19 mouse cellular contexts compared by ENCODE assay signal in the genomic region with DNA sequence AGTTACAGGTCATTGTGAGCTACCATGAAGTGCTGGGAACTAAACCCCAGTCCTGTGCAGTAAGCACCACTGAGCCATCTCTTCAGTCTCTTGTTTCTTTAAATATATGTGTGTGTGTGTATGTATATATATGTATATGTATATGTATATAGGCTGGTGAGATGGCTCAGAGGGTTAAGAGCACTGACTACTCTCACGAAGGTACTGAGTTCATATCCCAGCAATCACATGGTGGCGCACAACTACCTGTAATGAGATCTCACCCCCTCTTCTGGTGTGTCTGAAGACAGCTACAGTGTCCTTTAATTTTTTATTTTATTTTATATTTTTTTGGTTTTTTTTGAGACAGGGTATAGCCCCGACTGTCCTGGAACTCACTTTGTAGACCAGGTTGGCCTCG.
"Had no signal": no experiment of that assay in that cellular context is flagged by ENCODE, and none has a peak within 500 bp of the region (broad histone marks: within the 10 kb centered on the region; RNA-seq: fewer than 3 reads in every experiment).

No protein-coding gene starts in this region.

- H3K27ac ChIP-seq: midbrain, embryonic 10.5 days; midbrain, embryonic 12.5 days; neural tube, embryonic 13.5 days; neural tube, embryonic 15.5 days; stomach, embryonic 15.5 days had no signal

- ATAC-seq: midbrain, embryonic 16.5 days had no signal

- DNase-seq: lung, adult 18-20 months; lung, embryonic 14.5 days; lung, postnatal 10 days; lung, postnatal 4 days; midbrain, embryonic 14.5 days; retina, postnatal 1 day; right cerebral cortex, adult 18-20 months; right cerebral cortex, postnatal 25 days; right cerebral cortex, postnatal 4 days; thymus, adult 18-20 months; thymus, postnatal 14 days; thymus, postnatal 36 days had no signal

- H3K4me3 ChIP-seq: midbrain, embryonic 10.5 days; midbrain, embryonic 12.5 days; myocyte; neural tube, embryonic 13.5 days; neural tube, embryonic 15.5 days; stomach, embryonic 15.5 days had no signal
